Mouse (Mus musculus) hindbrain, embryonic 11.5 days (tissue): ENCODE data around the gene Gm9964. TPM values are rescaled to one million over a fixed set of nuclear protein-coding genes. Genes with fewer than 3 reads are reported as not detected.

Experiments
- ATAC-seq: fragments of 200-750 bp; cut with Nextera tagmentation; 2 replicates; pipeline ENCODE4 v1.8.0; 2017; ENCODE audit warnings: mild to moderate bottlenecking, moderate TSS enrichment, moderate library complexity; ENCODE audit not compliant: low FRiP score
- DNase-seq: peaks from one replicate; pipeline ENCODE4 v3.0.0-alpha.2; 2015; ENCODE audit warnings: low spot score
- H3K27ac ChIP-seq: fragments of 300-500 bp; sonication (generic); 2 replicates; pipeline ENCODE4 v1.5.1; 2014; ENCODE audit warnings: mild to moderate bottlenecking, low read depth, low read length
- H3K27me3 ChIP-seq: fragments of 300-500 bp; sonication (generic); 2 replicates; pipeline ENCODE4 v1.6.1; 2014; ENCODE audit warnings: mild to moderate bottlenecking, low read length, moderate library complexity, mixed read lengths; ENCODE audit not compliant: control insufficient read depth, insufficient read depth
- H3K36me3 ChIP-seq: fragments of 300-500 bp; sonication (generic); 2 replicates; pipeline ENCODE4 v1.6.1; 2014; ENCODE audit warnings: mild to moderate bottlenecking, low read length, moderate library complexity, mixed read lengths; ENCODE audit not compliant: control insufficient read depth, insufficient read depth
- H3K4me1 ChIP-seq: fragments of 300-500 bp; sonication (generic); replicated peaks from 2 replicates; pipeline ENCODE4 v1.6.1; 2014; ENCODE audit warnings: low read length, mixed read lengths; ENCODE audit not compliant: control insufficient read depth, insufficient read depth
- H3K4me2 ChIP-seq: fragments of 300-500 bp; sonication (generic); replicated peaks from 2 replicates; pipeline ENCODE4 v1.6.1; 2014; ENCODE audit warnings: mild to moderate bottlenecking, low read depth, low read length
- H3K4me3 ChIP-seq: fragments of 300-500 bp; sonication (generic); 2 replicates; pipeline ENCODE4 v1.5.1; 2014; ENCODE audit warnings: low read depth, low read length
- H3K9ac ChIP-seq: fragments of 300-500 bp; sonication (generic); 2 replicates; pipeline ENCODE4 v1.6.1; 2014; ENCODE audit warnings: low read depth, low read length
- H3K9me3 ChIP-seq: fragments of 300-500 bp; sonication (generic); 2 replicates; pipeline ENCODE4 v1.6.1; 2016; ENCODE audit warnings: low read length; ENCODE audit not compliant: control insufficient read depth
- WGBS: fragments of 180-500 bp; shearing (Covaris S2); extraction: QIAGEN DNeasy Blood & Tissue Kit; methylation state at CpG from one replicate; pipeline ENCODE4 v1.1.7; 2014; 5-methylcytosine and 5-hydroxymethylcytosine counted together
- polyA plus RNA-seq: library from polyadenylated mRNA; unstranded; fragments of >200 nt; fragmentation: Nextera tagmentation; extraction: Ambion mirVana; gene quantifications from 2 replicates; pipeline ENCODE4 v1.2.1, GENCODE M21; 2014

Gm9964 gene
- polyA plus RNA-seq, 1 experiment from 2014 or later: not detected

DNA sequence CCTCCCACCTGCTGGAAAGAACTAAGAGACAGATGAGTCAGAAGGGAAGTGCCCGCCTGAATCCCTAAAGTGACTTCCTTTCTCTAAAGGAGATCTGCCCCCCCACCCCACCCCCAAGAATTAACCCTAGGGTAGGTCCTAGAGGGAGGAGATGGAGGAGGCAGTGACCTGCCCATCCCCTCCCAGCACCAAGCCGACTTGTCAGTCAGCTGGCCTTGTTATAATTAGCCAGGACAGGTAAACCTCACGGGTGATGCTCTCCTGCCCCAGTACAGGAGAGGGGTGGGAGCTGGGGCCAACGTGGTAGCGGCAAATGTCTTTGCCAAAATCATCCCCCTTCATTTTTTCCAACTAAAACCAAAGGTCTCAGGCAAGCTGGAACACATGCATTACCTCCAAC is 5.1 kb downstream of the Gm9964 start:
- Histone ChIP-seq H3K4me3 (no peak overlapping the region), H3K27ac (no peak overlapping the region), H3K4me2 (no peak overlapping the region), H3K9me3 (no peaks in the 10 kb centered on the region), H3K9ac (no peak overlapping the region), H3K27me3 (no peaks in the 10 kb centered on the region), H3K4me1 (no peaks in the 10 kb centered on the region), H3K36me3 (no peaks in the 10 kb centered on the region)
- no peak for DNase-seq
- 70% methylated on average over 5 of the region's 5 CpGs for WGBS
- ATAC-seq: no peak

DNA sequence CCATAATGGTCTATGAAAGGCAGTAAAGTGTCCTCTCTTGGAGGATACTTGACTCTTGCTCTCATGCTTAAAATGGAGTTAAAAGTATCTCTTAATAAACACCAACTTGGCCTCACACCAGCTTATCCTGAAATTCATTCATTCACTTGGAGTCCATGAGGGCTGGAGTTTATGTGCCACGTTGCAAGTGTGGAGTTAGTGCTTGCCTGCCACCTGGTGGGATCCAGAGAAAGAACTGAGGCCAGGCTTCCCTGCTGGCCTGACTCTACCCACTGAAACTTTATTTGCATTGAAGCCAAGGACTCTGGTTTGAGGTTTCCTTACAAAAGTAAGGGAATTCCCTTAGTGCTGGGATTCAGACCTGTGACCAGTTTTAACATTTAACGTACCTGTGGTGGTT is 6.2 kb downstream of the Gm9964 start:
- ATAC-seq: no peak
- Histone ChIP-seq H3K9me3 (no peaks in the 10 kb centered on the region), H3K9ac (no peak overlapping the region), H3K4me2 (no peak overlapping the region), H3K27ac (no peak overlapping the region), H3K4me3 (no peak overlapping the region), H3K27me3 (no peaks in the 10 kb centered on the region), H3K36me3 (no peaks in the 10 kb centered on the region), H3K4me1 (no peaks in the 10 kb centered on the region)
- 46% methylated on average over 2 of the region's 2 CpGs for WGBS
- DNase-seq: no peak

DNA sequence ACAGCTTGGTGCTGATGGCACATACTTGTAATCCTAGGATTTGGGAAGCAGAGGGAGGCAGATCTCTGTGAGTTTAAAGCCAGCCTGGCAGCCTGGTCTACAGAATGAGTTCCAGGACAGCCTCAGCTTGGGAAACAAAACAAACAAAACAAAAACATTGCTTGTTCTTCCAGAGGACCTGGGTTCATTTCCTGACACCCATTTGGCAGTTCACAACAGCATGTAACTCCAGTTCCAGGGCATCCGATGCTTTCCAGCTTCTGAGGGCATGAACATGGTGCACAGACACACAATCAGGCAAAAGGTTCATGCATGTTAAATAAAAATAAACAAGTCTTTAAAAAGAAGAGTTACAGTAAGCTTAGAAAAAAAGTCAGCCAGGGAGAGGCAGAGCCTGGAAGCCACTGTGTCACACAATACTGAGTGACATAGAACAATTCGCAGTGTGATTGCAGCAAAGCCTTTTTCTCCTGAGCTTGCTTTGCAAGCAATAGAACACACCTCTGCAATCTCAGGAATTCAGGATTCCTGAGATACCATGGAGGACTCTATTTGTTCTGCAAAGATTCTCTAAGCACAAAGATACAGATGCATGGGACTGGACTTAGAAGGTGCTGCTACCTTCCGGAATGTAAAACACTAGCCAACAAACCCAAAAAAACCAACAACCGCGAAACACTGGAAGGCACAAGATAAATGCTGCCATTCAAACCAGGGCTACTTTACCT is 7.6 kb downstream of the Gm9964 start:
- no peak overlapping the region for H3K4me2 ChIP-seq
- ATAC-seq (no peak), DNase-seq (no peak)
- no peaks in the 10 kb centered on the region for H3K9me3 ChIP-seq
- H3K27me3 ChIP-seq: no peaks in the 10 kb centered on the region
- no peak overlapping the region for H3K4me3 ChIP-seq
- 87% methylated on average over 5 of the region's 5 CpGs for WGBS
- H3K4me1 ChIP-seq: no peaks in the 10 kb centered on the region
- H3K36me3 ChIP-seq: no peaks in the 10 kb centered on the region
- H3K27ac ChIP-seq: no peak overlapping the region
- H3K9ac ChIP-seq: no peak overlapping the region

DNA sequence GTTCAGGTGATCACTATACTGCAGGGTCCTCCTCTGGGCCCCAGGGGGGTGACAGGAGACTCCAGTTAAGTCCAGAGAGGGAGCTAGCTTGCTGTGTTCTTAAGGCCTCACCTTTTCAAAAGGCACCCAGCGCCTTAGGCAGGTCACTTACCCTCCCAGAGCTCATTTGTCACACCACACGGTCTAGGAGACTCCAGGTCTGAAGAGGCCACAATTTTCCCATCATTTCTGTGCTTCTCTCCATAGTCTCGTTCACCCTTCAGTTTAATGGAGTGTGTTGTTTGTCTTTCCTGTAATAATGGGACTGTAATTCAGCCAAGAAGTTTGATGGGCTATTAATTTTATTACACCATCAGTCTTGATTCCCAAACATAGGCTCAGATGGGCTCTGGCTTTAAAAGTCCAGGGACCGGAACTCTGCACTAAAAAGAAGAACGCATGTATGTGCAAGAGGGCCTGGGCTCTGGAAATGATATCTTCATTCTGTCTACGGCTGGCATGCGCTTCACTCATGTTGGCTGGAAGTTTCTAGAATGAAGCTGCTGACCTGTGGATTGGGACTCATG is 8.3 kb downstream of the Gm9964 start:
- H3K9me3 ChIP-seq: no peaks in the 10 kb centered on the region
- no peaks in the 10 kb centered on the region for H3K4me1 ChIP-seq
- no peak overlapping the region for H3K27ac ChIP-seq
- H3K27me3 ChIP-seq: no peaks in the 10 kb centered on the region
- no peak overlapping the region for H3K4me2 ChIP-seq
- no peak for DNase-seq
- ATAC-seq: no peak
- H3K4me3 ChIP-seq: no peak overlapping the region
- H3K36me3 ChIP-seq: no peaks in the 10 kb centered on the region
- WGBS: 82% methylated on average over 7 of the region's 7 CpGs
- H3K9ac ChIP-seq: no peak overlapping the region

DNA sequence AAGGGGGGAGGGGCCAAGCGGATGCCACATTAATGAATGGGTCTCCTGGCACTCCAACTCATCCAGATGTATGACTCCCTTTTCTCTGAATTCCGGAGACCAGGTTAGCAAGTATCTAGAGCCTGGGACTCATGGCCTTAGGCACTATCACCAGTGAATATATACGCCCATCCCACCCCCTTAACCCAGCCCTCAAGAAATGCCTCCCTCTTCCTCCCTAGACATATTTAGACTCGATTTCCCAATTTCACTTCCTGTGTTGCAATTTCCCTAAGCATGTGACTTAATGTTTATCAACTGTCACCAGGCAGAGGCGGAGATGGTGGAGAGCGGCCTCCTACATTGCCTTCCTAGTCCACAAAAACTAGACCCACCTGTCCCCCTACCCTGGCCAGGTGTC is 9.3 kb downstream of the Gm9964 start:
- ATAC-seq (no peak), DNase-seq (no peak)
- Histone ChIP-seq H3K27ac (no peak overlapping the region), H3K27me3 (no peaks in the 10 kb centered on the region), H3K9me3 (no peaks in the 10 kb centered on the region), H3K4me1 (no peaks in the 10 kb centered on the region), H3K4me3 (no peak overlapping the region), H3K4me2 (no peak overlapping the region), H3K36me3 (no peaks in the 10 kb centered on the region), H3K9ac (no peak overlapping the region)
- WGBS: 81% methylated on average over 6 of the region's 6 CpGs

DNA sequence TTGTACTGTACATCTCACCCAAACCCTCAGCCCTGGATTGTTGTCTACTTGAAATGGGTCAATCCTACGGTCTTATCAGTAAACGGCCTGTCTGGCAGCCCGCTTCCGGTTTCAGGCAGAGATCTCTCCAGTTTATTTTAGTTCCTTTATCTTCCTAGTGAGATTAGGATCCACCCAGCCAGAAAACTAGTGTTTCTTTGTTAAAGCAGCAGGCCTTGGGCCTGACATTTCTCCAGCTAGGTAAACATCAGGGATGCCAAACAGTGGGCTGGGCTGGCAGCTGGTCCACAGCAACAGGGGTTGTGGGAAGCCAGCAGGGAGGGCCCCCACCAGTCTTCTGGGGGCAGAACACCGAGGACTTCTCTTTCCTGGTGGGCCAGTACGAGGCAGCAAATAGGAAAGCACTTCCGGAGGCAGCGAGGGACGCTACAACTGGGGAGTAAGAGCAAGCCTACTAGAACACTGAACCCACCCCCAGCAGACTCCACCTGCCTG is 10.4 kb downstream of the Gm9964 start:
- ATAC-seq: no peak
- DNase-seq: no peak
- no peaks in the 10 kb centered on the region for H3K36me3 ChIP-seq
- H3K9ac ChIP-seq: no peak overlapping the region
- H3K27ac ChIP-seq: no peak overlapping the region
- no peak overlapping the region for H3K4me3 ChIP-seq
- H3K4me1 ChIP-seq: no peaks in the 10 kb centered on the region
- H3K4me2 ChIP-seq: no peak overlapping the region
- whole genome bisulfite sequencing: 83% methylated on average over 9 of the region's 9 CpGs
- no peaks in the 10 kb centered on the region for H3K27me3 ChIP-seq
- no peaks in the 10 kb centered on the region for H3K9me3 ChIP-seq

DNA sequence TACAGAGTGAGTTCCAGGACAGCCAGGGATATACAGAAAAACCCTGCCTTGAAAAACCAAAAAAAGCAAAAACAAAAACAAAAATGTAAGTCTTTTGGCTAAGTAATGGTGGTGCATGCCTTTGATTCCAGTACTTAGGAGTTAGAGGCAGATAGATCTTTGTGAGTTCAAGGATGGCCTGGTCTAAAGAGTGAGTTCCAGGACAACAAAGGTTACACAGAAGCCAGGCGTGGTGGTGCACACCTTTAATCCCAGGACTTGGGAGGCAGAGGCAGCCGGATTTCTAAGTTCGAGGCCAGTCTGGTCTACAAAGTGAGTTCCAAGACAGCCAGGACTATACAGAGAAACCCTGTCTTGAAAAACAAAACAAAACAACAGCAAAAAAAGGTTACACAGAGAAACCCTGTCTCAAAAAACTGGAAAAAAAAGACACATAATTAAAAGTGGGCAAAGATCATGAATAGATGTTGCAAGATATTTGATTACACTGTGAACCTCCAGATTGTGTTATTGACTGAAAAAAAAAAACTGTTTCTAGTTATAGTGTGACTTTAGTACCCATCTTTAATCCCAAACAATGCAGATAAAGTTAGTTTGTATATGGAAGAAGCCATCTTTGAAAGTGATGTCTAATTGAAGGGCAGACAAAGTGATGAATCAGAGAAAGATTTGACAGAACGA is 13.2 kb downstream of the Gm9964 start:
- Histone ChIP-seq H3K4me1 (no peaks in the 10 kb centered on the region), H3K4me2 (no peak overlapping the region), H3K4me3 (no peak overlapping the region), H3K9me3 (no peaks in the 10 kb centered on the region), H3K36me3 (no peaks in the 10 kb centered on the region), H3K9ac (no peak overlapping the region), H3K27ac (no peak overlapping the region), H3K27me3 (no peaks in the 10 kb centered on the region)
- WGBS: 87% methylated on average over 4 of the region's 4 CpGs
- DNase-seq (no peak), ATAC-seq (no peak)

DNA sequence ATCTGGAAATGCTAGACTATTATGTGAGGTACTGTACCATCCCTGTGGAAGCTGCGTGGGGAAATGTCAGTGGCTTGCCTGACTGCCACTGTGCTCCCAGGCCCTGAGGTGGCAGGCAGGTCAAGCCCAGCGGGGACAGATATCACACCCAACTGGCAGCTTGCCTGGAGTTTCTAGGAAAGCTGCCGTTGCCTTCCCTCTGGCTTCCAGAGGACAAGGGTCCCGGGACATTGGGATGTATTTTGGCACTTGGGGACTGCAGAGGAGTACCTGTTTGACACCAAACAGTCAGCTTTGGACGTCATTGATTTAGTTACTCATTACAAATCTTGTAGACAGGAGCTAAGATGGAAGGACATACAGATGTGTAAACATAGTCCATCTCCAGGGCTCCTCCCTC is 15.3 kb downstream of the Gm9964 start:
- 71% methylated on average over 5 of the region's 5 CpGs for WGBS
- no peaks in the 10 kb centered on the region for H3K9me3 ChIP-seq
- ATAC-seq: no peak

More for the DNA sequence above, 15.3 kb downstream of the Gm9964 start:
- no peaks in the 10 kb centered on the region for H3K27me3 ChIP-seq
- no peak for DNase-seq
- no peak overlapping the region for H3K9ac ChIP-seq
- H3K36me3 ChIP-seq: no peaks in the 10 kb centered on the region
- H3K4me3 ChIP-seq: no peak overlapping the region
- H3K4me2 ChIP-seq: no peak overlapping the region
- no peaks in the 10 kb centered on the region for H3K4me1 ChIP-seq
- H3K27ac ChIP-seq: no peak overlapping the region
